Mouse (Mus musculus): ENCODE results near the gene Slc25a43. TPM values are rescaled to one million over a fixed set of nuclear protein-coding genes. Genes with fewer than 3 reads are reported as not detected.

Slc25a43 gene
- under 1 TPM in 1 of 2 experiments, not detected in 1; 0.44 TPM for total RNA-seq (2021)
- long read RNA-seq, experiment 1 = 0 reads
- long read RNA-seq, experiment 2 = 0 reads

- TF ChIP-seq CTCF (conservative IDR thresholded peaks at IDR 0.05) = no peak
- 0 out of 2 replicates have a peak within 1 kb of the TSS, but pooled peaks have one; percentile 14 for H3K27ac ChIP-seq
- DNase-seq (ENCODE audit: low spot score in 2 of 2) = no peak
- peak within 1 kb of the TSS; percentile 53 for H3K4me3 ChIP-seq
Measured at GRCm38 (mm10) chrX:36743503-36744101, at the start of gene Slc25a43. Gene Slc25a43 (plus strand): TSS chrX:36743659.

DNA sequence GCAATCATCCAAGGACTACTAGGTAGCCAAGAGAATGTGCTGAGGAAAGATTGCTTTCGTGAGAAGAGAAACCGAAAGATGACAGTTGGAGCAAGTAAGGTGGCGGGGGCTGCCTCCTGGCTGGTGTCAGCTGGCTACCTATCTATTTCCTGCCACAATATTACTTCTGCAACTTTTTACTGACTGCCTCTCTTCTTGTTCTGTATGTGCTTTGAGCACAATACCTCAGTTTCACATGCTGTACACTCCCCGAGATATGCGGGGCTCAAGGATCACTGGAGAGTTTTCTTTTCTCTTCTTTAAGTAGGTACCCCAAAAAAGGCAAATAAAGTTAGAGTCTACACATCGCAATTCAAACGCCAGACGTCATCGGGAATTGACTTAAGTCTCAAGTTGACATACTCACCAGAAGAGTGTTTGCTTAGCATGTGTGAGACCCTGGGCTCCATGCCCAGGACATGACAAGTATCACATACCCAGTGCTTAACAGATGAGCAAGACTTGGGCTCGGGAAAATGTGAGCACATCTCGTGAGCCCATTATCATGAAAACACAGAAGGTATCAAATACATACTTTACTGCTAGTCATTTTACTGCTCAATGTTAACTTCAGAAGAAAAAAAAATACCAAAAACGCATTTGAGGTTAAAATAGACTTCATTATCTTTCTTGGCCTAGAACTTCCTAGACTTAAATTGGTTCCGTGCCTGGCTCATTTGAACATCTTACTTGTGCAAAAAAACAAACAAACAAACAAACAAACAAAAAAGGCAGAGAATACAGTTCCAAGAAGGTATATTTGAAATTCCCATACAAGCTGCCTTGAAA, 3.1 kb upstream of the Slc25a43 start:
- no peak for DNase-seq (ENCODE audit: low spot score in 2 of 2)
- no peak for TF ChIP-seq CTCF (conservative IDR thresholded peaks at IDR 0.05)
- Histone ChIP-seq H3K4me3 (no peak overlapping the region), H3K27ac (no peak overlapping the region)

GRCm38 (mm10) chrX:36741278-36741677, 2.2 kb upstream of the Slc25a43 start:
- Histone ChIP-seq H3K4me3 (no peak overlapping the region), H3K27ac (no peak overlapping the region)
- TF ChIP-seq CTCF (conservative IDR thresholded peaks at IDR 0.05) = no peak
- no peak for DNase-seq (ENCODE audit: low spot score in 2 of 2)

DNA sequence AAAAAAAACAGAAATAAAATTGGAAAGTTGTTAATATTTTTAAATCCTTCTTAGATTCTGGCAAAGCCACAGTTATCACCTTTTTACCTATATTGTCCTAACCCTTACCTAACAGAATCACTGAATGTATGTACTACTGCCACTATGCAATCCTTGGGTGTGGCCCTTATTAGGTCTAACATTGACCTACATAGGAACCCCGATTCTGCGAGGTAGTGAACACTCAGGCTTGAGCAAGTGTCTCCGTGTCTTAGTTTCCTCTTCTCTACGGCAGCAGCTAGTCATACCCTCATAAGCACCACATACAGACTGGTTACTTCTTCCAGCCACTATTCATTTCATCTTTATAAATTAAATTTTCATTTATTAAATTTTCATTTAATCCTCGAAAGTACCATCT, 715 bp upstream of the Slc25a43 start:
- no peak for TF ChIP-seq CTCF (conservative IDR thresholded peaks at IDR 0.05)
- Histone ChIP-seq H3K27ac (no peak overlapping the region), H3K4me3 (no peak overlapping the region)
- DNase-seq (ENCODE audit: low spot score in 2 of 2) = no peak

GRCm38 (mm10) chrX:36744735-36745134, 1.3 kb downstream of the Slc25a43 start:
- no peak for TF ChIP-seq CTCF (conservative IDR thresholded peaks at IDR 0.05)
- H3K4me3 ChIP-seq = no peak overlapping the region
- no peak for DNase-seq (ENCODE audit: low spot score in 2 of 2)
- H3K27ac ChIP-seq = no peak overlapping the region

GRCm38 (mm10) chrX:36745333-36745732, 1.9 kb downstream of the Slc25a43 start:
- TF ChIP-seq CTCF (conservative IDR thresholded peaks at IDR 0.05) = no peak
- no peak for DNase-seq (ENCODE audit: low spot score in 2 of 2)
- H3K4me3 ChIP-seq = no peak overlapping the region
- H3K27ac ChIP-seq = no peak overlapping the region

DNA sequence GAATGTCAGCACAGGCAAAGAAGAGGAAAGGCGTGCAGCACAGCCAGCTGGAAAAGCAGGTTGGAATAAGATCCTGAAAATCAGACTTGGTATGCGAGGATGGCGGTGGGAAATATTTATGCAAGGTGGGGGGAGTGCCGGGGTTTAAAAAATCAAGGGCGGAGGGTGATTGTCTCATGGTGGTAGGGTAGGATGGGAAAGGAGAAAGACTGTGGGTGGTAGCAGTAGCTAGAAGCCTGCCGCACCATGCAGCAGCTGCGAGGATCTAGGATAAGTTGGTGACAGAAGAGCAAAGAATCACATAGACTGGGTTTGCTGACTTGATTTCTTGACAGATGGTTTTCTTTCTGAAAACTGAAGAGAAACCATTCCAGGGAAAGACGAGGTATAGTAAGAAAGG, 3.3 kb downstream of the Slc25a43 start:
- TF ChIP-seq CTCF (conservative IDR thresholded peaks at IDR 0.05) = no peak
- Histone ChIP-seq H3K27ac (no peak overlapping the region), H3K4me3 (no peak overlapping the region)
- DNase-seq (ENCODE audit: low spot score in 2 of 2) = no peak

DNA sequence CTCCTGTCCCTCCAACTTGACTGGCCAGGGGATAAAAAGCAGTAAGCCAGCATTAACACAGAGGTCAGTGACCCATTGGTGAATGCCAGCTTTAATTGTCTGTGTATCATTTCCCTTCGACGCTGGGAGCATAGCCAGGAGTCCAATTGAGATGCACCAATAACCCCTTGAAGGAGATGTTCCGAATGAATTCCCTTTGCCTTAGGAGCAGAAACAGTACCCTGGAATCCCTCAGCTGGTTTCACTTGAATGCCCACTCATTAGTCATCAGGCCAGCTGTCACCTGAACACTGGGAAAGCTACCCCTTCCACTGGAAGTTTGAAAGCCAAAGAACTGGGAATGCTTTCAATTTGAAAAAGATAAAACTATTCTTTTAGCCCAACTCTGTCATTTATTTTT, 5.1 kb downstream of the Slc25a43 start:
- TF ChIP-seq CTCF (conservative IDR thresholded peaks at IDR 0.05) = no peak
- H3K27ac ChIP-seq = no peak overlapping the region

GRCm38 (mm10) chrX:36749281-36749785, 5.9 kb downstream of the Slc25a43 start:
- TF ChIP-seq CTCF (conservative IDR thresholded peaks at IDR 0.05) = no peak
- Histone ChIP-seq H3K4me3 (no peak overlapping the region), H3K27ac (no peak overlapping the region)
- no peak for DNase-seq (ENCODE audit: low spot score in 2 of 2)

More for the DNA sequence above, 5.1 kb downstream of the Slc25a43 start:
- DNase-seq (ENCODE audit: low spot score in 2 of 2) = no peak
- H3K4me3 ChIP-seq = no peak overlapping the region

GRCm38 (mm10) chrX:36750591-36750990, 7.1 kb downstream of the Slc25a43 start:
- TF ChIP-seq CTCF (conservative IDR thresholded peaks at IDR 0.05) = no peak
- H3K4me3 ChIP-seq = no peak overlapping the region
- H3K27ac ChIP-seq = no peak overlapping the region
- DNase-seq (ENCODE audit: low spot score in 2 of 2) = no peak

GRCm38 (mm10) chrX:36752586-36752985, 9.1 kb downstream of the Slc25a43 start:
- no peak for TF ChIP-seq CTCF (conservative IDR thresholded peaks at IDR 0.05)
- no peak overlapping the region for H3K4me3 ChIP-seq
- no peak for DNase-seq (ENCODE audit: low spot score in 2 of 2)
- no peak overlapping the region for H3K27ac ChIP-seq

DNA sequence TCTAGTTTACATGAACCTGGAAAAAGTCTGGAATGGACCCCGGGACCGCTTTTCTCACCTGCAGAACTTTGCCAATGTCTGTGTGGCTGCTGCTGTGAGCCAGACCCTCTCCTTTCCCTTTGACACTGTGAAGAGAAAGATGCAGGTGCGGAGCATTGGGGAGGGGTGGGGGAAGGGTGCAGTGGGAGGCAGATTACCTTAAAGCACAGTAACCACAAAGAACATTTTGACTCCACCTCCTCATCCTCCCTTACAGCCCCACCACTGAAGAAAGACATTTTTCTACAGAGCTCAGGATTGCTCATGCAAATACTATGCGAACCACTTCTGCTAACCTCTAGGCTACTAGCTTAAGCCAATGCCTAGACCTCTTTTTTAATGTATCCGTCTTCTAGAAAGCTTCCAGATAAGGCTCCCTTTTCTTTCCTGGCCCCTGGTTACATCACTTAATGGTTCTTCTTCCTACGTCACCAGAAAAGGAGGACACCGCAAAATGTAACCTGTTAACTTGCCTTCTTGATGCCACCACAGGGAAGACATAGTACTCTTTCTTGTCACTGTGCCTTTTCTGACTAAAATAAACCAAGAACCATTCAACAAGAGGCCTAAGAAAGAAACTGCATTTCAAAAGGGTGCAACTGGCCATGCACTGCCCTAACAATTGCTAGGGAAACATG, 14.5 kb downstream of the Slc25a43 start:
- H3K4me3 ChIP-seq = no peak overlapping the region

GRCm38 (mm10) chrX:36758566-36758965, 15.1 kb downstream of the Slc25a43 start:
- no peak overlapping the region for H3K4me3 ChIP-seq
- H3K27ac ChIP-seq = no peak overlapping the region
- DNase-seq (ENCODE audit: low spot score in 2 of 2) = no peak
- no peak for TF ChIP-seq CTCF (conservative IDR thresholded peaks at IDR 0.05)

More for the DNA sequence above, 14.5 kb downstream of the Slc25a43 start:
- no peak for DNase-seq (ENCODE audit: low spot score in 2 of 2)
- no peak for TF ChIP-seq CTCF (conservative IDR thresholded peaks at IDR 0.05)
- H3K27ac ChIP-seq = no peak overlapping the region

Data from layer of hippocampus, adult 2 months (tissue).